Mouse (Mus musculus): Measurements from ENCODE around the gene Slamf8. TPM values are rescaled to one million over a fixed set of nuclear protein-coding genes. Genes with fewer than 3 reads are reported as not detected.

Gene Slamf8
- not detected in 2 replicates for polyA plus RNA-seq (2014; fragmentation: Nextera tagmentation; extraction: Ambion mirVana)

DNA sequence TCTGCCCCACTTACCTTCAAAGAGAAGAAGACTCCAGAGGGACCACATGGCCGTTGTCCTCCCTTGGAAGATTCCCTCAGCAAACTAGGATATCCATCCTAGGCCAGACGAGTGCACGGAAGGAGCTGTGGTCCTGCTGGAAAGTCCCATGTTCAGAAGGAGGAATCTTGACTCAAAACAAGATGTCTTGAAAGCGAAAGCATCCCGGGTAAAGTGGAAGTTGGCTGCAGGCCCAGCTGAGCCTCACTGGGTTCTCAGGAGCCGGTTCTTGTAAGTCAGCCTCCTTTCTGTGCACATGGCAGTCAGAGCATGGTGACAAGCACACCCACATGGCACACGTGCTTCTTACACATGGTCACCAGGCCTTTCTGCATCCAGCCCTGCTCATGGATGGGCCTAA lies at the start of gene Slamf8:
TSS of gene Slamf8 (minus strand) at position 184 of the 400 bp plus-strand sequence.
- 73% methylated on average over 7 of the region's 7 CpGs for WGBS
- Histone ChIP-seq H3K9me3 (ENCODE audit: control insufficient read depth, low read length) (no peaks in the 10 kb centered on the region), H3K4me2 (no peak within 1 kb of the TSS), H3K4me3 (ENCODE audit: low read depth, low read length) (no peak within 1 kb of the TSS), H3K9ac (ENCODE audit: low read depth, low read length) (no peak within 1 kb of the TSS), H3K4me1 (replicated peaks; ENCODE audit: control insufficient read depth, insufficient read depth, low read length) (no peaks in the 10 kb centered on the region), H3K36me3 (ENCODE audit: control insufficient read depth, insufficient read depth, low read length) (no peaks in the 10 kb centered on the region), H3K27ac (ENCODE audit: low read depth, low read length) (no peak within 1 kb of the TSS), H3K27me3 (replicated peaks; ENCODE audit: control insufficient read depth, insufficient read depth, low read length) (peaks cover 8% of the 10 kb centered on the region)
- DNase-seq (ENCODE audit: low spot score) (no peak), ATAC-seq (replicated peaks; ENCODE audit: low FRiP score) (no peak)

DNA sequence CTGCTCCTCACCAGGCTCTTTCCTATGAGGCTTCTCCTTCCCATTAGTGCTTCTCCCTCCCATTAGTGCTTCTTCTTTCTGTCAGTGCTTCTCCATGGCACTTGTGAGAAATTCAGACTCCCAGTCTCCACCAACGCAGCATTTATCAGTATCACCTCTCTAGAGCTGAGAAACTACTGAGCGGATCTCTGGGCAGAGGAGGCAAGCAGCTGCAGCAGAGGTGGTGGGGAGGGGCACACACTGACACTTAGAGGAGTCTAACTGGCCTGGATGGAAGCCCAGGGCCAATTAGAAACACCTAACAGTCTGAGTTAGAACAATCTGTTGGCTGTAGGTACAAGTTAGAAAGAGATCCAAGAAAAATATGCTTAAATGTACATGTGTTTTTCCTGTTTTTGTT lies 48.4 kb upstream of the Slamf8 start:
- no peak overlapping the region for H3K27ac ChIP-seq (ENCODE audit: low read depth, low read length)
- WGBS, result 25% methylated on average over 2 of the region's 2 CpGs
- H3K27me3 ChIP-seq (replicated peaks; ENCODE audit: control insufficient read depth, insufficient read depth, low read length), result no peaks in the 10 kb centered on the region
- no peaks in the 10 kb centered on the region for H3K36me3 ChIP-seq (ENCODE audit: control insufficient read depth, insufficient read depth, low read length)
- ATAC-seq (replicated peaks; ENCODE audit: low FRiP score), result no peak
- H3K9ac ChIP-seq (ENCODE audit: low read depth, low read length), result no peak overlapping the region
- 0 out of 2 replicates have a peak, but pooled peaks cover 3% of the 10 kb centered on the region for H3K4me1 ChIP-seq (replicated peaks; ENCODE audit: control insufficient read depth, insufficient read depth, low read length)
- no peaks in the 10 kb centered on the region for H3K9me3 ChIP-seq (ENCODE audit: control insufficient read depth, low read length)
- DNase-seq (ENCODE audit: low spot score), result no peak
- H3K4me3 ChIP-seq (ENCODE audit: low read depth, low read length), result no peak overlapping the region
- H3K4me2 ChIP-seq, result no peak overlapping the region

DNA sequence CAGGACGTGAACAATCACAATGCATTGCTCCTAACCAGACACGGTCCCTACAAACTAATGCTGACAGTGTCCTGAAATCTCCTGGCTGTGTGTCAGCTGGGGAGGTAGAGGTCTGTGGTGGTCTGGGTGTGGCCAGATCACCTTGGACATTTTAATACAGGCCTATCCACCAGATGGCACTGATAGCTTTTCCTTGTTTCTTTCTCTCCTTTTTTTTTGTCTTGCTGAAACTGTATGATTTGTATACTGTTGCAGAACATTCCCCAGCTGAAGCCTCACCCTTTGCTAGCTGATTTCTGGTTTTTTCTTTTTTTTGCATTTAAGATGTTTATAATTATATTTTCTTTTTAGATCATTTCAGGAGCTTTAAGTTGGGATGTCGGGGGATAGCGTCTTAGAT lies 47.4 kb upstream of the Slamf8 start:
- Histone ChIP-seq H3K27me3 (replicated peaks; ENCODE audit: control insufficient read depth, insufficient read depth, low read length) (no peaks in the 10 kb centered on the region), H3K4me2 (no peak overlapping the region), H3K27ac (ENCODE audit: low read depth, low read length) (no peak overlapping the region), H3K36me3 (ENCODE audit: control insufficient read depth, insufficient read depth, low read length) (no peaks in the 10 kb centered on the region), H3K9me3 (ENCODE audit: control insufficient read depth, low read length) (no peaks in the 10 kb centered on the region), H3K9ac (ENCODE audit: low read depth, low read length) (no peak overlapping the region), H3K4me3 (ENCODE audit: low read depth, low read length) (no peak overlapping the region), H3K4me1 (replicated peaks; ENCODE audit: control insufficient read depth, insufficient read depth, low read length) (0 out of 2 replicates have a peak, but pooled peaks cover 3% of the 10 kb centered on the region)
- 73% methylated on average over 4 of the region's 4 CpGs for WGBS
- ATAC-seq (replicated peaks; ENCODE audit: low FRiP score), result no peak
- DNase-seq (ENCODE audit: low spot score), result no peak

DNA sequence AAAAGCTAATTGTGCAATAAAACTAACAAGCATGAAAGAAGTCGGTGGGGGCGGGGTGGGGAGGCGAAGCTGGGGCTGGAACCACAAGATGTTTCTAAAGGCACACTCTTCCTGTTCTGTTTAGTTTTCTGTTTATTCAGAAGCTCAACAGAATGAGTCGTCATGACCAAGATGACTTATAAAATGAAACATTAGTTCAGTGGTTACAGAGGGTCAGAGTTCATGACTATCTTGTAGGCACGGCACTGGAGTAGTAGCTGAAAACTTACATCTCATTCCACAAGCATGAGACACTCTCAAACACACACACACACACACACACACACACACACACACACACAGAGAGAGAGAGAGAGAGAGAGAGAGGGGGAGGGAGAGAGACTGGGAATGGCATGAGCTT lies 45.9 kb upstream of the Slamf8 start:
- Histone ChIP-seq H3K4me3 (ENCODE audit: low read depth, low read length) (no peak overlapping the region), H3K9me3 (ENCODE audit: control insufficient read depth, low read length) (no peaks in the 10 kb centered on the region), H3K27me3 (replicated peaks; ENCODE audit: control insufficient read depth, insufficient read depth, low read length) (no peaks in the 10 kb centered on the region), H3K36me3 (ENCODE audit: control insufficient read depth, insufficient read depth, low read length) (no peaks in the 10 kb centered on the region), H3K27ac (ENCODE audit: low read depth, low read length) (no peak overlapping the region), H3K4me2 (no peak overlapping the region), H3K4me1 (replicated peaks; ENCODE audit: control insufficient read depth, insufficient read depth, low read length) (peaks cover 10% of the 10 kb centered on the region), H3K9ac (ENCODE audit: low read depth, low read length) (no peak overlapping the region)
- DNase-seq (ENCODE audit: low spot score) (no peak), ATAC-seq (replicated peaks; ENCODE audit: low FRiP score) (no peak)
- WGBS, result 79% methylated on average over 5 of the region's 5 CpGs

DNA sequence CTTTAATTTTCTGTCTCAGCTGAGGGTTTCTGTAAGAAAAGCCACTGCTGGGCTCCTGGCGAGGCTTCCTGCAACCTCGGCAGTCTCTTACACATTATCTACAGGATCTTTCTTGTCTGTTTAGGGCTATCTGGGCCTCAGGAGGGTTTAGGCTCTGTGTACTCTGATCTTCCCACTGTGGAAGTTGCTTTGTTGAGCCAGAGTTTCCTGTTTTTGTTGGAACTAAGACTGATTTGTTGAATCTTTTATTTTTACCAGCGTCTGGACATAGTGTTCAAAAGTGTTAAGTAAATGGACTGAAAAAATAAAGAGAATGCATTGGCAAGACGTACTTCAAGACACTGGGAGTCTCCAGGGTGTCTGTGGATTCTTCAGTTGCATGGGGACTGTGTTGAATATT lies 44.9 kb upstream of the Slamf8 start:
- Histone ChIP-seq H3K4me3 (ENCODE audit: low read depth, low read length) (no peak overlapping the region), H3K36me3 (ENCODE audit: control insufficient read depth, insufficient read depth, low read length) (no peaks in the 10 kb centered on the region), H3K4me1 (replicated peaks; ENCODE audit: control insufficient read depth, insufficient read depth, low read length) (peaks cover 10% of the 10 kb centered on the region), H3K27me3 (replicated peaks; ENCODE audit: control insufficient read depth, insufficient read depth, low read length) (no peaks in the 10 kb centered on the region), H3K9ac (ENCODE audit: low read depth, low read length) (no peak overlapping the region), H3K9me3 (ENCODE audit: control insufficient read depth, low read length) (no peaks in the 10 kb centered on the region), H3K27ac (ENCODE audit: low read depth, low read length) (no peak overlapping the region), H3K4me2 (no peak overlapping the region)
- DNase-seq (ENCODE audit: low spot score) (no peak), ATAC-seq (replicated peaks; ENCODE audit: low FRiP score) (no peak)
- 48% methylated on average over 4 of the region's 4 CpGs for WGBS

DNA sequence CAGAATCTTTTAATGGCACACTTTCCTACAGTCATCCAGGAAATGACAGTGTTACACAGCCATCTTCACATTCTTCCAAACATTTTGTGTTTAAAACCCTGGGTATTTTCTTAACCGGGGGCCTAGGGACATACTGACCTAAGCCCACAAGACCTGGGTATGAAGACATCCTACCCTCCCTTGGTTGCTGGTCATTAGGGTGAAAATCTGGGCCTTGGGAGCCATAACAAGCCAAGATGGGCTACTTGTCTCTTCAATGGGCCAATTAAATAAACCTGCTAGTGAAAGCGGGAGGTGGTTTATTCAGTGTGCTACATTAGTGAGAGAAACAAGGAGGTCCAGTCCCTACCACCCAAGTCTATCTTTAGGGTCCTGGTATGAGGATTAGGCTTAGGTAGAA lies 43.8 kb upstream of the Slamf8 start:
- no peak overlapping the region for H3K9ac ChIP-seq (ENCODE audit: low read depth, low read length)
- no peak overlapping the region for H3K4me2 ChIP-seq
- peaks cover 10% of the 10 kb centered on the region for H3K4me1 ChIP-seq (replicated peaks; ENCODE audit: control insufficient read depth, insufficient read depth, low read length)
- H3K9me3 ChIP-seq (ENCODE audit: control insufficient read depth, low read length), result no peaks in the 10 kb centered on the region
- WGBS, result 89% methylated on average over 2 of the region's 2 CpGs
- DNase-seq (ENCODE audit: low spot score) (no peak), ATAC-seq (replicated peaks; ENCODE audit: low FRiP score) (no peak)
- H3K27me3 ChIP-seq (replicated peaks; ENCODE audit: control insufficient read depth, insufficient read depth, low read length), result no peaks in the 10 kb centered on the region
- H3K4me3 ChIP-seq (ENCODE audit: low read depth, low read length), result no peak overlapping the region
- no peak overlapping the region for H3K27ac ChIP-seq (ENCODE audit: low read depth, low read length)
- no peaks in the 10 kb centered on the region for H3K36me3 ChIP-seq (ENCODE audit: control insufficient read depth, insufficient read depth, low read length)

DNA sequence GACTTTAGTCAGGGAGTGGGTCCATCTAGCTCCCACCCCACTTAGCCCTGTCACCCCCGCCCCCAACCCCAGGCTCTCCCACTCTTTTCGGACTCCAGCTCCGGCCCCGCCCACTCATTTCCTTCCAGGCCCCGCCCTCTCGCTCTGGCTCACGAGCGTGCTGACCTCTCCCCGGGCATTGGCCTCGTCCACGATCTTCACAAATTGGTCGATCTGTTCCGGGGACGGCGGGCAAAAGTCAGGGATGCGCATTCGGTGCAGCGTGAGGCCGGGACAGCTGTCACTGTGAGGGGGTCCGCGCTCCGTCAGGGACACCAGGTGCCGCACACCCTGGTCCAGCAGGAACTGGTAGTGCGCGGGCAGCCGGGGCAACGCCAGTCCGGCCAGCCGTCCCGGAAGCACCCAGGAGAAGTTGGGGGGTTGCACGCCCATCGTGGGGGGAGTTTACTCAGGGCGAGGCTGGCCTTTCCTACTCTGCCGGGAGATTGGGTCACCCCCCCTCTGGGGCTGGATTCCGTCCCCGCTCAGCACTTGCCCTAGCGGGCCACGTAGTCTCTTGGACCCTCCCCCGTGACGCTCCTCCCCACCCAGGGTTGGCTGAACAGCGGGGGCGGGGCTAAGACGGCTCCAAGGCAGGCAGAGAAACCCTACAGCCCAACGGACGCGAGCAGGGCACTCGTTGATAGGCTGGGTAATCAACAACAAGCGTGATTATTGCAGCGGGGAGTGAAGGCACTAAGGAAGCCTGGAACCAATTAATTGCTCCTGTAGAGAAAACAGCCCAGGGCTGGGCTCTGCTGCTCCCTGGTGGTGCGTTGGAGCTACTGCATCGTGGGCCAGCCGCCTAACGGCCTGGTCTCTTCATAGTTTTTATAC lies 42.3 kb upstream of the Slamf8 start, which contains the start of gene Dusp23:
TSS of gene Dusp23 (minus strand) at position 512 of the 876 bp plus-strand sequence.
- DNase-seq (ENCODE audit: low spot score) (peak; percentile 95), ATAC-seq (replicated peaks; ENCODE audit: low FRiP score) (peak; percentile 99)
- H3K4me1 ChIP-seq (replicated peaks; ENCODE audit: control insufficient read depth, insufficient read depth, low read length), result peaks cover 10% of the 10 kb centered on the region
- H3K36me3 ChIP-seq (ENCODE audit: control insufficient read depth, insufficient read depth, low read length), result no peaks in the 10 kb centered on the region
- H3K9ac ChIP-seq (ENCODE audit: low read depth, low read length), result peak within 1 kb of the TSS; percentile 77
- H3K9me3 ChIP-seq (ENCODE audit: control insufficient read depth, low read length), result no peaks in the 10 kb centered on the region
- peak within 1 kb of the TSS; percentile 79 for H3K27ac ChIP-seq (ENCODE audit: low read depth, low read length)
- peak within 1 kb of the TSS; percentile 87 for H3K4me2 ChIP-seq
- H3K27me3 ChIP-seq (replicated peaks; ENCODE audit: control insufficient read depth, insufficient read depth, low read length), result no peaks in the 10 kb centered on the region
- under 1% methylated on average over 53 of the region's 53 CpGs for WGBS
- H3K4me3 ChIP-seq (ENCODE audit: low read depth, low read length), result peak within 1 kb of the TSS; percentile 75

DNA sequence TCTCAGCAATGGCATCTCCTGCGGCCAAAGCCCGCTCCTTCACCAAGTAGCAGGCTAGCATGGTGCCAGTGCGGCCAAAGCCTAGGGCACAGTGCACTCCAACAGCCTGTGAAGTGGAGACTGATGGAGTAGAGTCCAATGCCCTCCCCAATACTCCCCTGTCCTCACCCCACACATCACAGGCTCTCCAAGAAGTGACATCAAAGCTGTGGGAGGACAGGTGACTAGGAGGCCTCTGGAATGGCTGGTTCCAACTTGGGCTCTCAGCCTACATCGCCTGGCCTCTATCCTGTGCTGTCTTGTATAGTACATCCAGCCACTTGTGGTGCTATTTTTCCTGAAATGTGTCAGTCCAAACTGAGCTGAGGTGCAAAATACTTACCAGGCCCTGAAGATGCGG lies 41.4 kb upstream of the Slamf8 start:
- no peak for DNase-seq (ENCODE audit: low spot score)
- Histone ChIP-seq H3K4me1 (replicated peaks; ENCODE audit: control insufficient read depth, insufficient read depth, low read length) (peaks cover 10% of the 10 kb centered on the region), H3K4me2 (no peak overlapping the region), H3K9ac (ENCODE audit: low read depth, low read length) (no peak overlapping the region), H3K9me3 (ENCODE audit: control insufficient read depth, low read length) (no peaks in the 10 kb centered on the region), H3K27me3 (replicated peaks; ENCODE audit: control insufficient read depth, insufficient read depth, low read length) (no peaks in the 10 kb centered on the region), H3K4me3 (ENCODE audit: low read depth, low read length) (no peak overlapping the region), H3K36me3 (ENCODE audit: control insufficient read depth, insufficient read depth, low read length) (no peaks in the 10 kb centered on the region), H3K27ac (ENCODE audit: low read depth, low read length) (no peak overlapping the region)
- 91% methylated on average over 5 of the region's 5 CpGs for WGBS
- ATAC-seq (replicated peaks; ENCODE audit: low FRiP score), result no peak

DNA sequence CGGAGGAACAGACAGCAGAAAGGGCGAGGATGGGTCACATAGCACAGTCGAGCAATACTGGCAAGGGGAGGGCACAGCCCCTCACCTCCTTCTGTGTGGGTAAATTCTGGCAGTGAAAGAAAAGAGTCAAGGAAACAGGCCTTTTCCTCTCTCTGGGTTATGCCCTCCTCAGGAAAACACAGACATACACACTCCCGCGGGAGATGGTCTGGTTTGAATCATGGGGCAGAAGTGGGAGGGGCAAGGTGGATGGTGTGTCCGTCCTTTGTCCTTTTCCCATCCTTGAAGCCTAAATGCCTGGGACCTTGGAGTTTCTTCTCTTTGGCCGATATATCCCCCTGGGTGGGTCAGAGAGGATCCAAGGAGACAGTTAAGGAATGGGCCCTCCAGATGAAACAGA lies 39.5 kb upstream of the Slamf8 start:
- Histone ChIP-seq H3K4me1 (replicated peaks; ENCODE audit: control insufficient read depth, insufficient read depth, low read length) (peaks cover 8% of the 10 kb centered on the region), H3K4me2 (no peak overlapping the region), H3K27me3 (replicated peaks; ENCODE audit: control insufficient read depth, insufficient read depth, low read length) (no peaks in the 10 kb centered on the region), H3K36me3 (ENCODE audit: control insufficient read depth, insufficient read depth, low read length) (no peaks in the 10 kb centered on the region), H3K4me3 (ENCODE audit: low read depth, low read length) (no peak overlapping the region), H3K9ac (ENCODE audit: low read depth, low read length) (no peak overlapping the region), H3K27ac (ENCODE audit: low read depth, low read length) (no peak overlapping the region), H3K9me3 (ENCODE audit: control insufficient read depth, low read length) (no peaks in the 10 kb centered on the region)
- ATAC-seq (replicated peaks; ENCODE audit: low FRiP score) (no peak), DNase-seq (ENCODE audit: low spot score) (no peak)
- 64% methylated on average over 7 of the region's 7 CpGs for WGBS
